ENCODE assay signal across 11 mouse cellular contexts in the genomic region with DNA sequence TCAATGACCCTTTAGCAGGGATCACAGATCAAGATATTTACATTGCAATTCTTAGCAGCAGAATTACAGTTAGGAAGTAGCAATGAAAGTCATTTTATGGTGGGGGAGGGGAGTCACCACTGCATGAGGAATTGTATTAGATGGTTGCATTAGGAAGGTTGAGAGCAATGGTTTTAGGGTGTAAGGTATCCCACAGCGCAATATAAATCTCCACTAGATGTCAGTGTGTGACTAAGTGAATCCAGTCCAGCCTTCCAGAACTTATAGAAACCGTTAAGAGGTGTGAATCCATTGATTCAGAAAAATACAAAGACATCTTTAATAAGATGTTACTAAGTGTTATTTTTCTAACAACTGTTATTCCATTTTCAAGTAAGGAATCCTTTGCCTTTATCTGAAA.
DNase-seq lines count a peak whose midpoint lies in the region; ATAC-seq and TF ChIP-seq lines count a peak whose summit lies in the region.
"Had no signal": no experiment of that assay in that cellular context is flagged by ENCODE, and none has a peak within 500 bp of the region (broad histone marks: within the 10 kb centered on the region; RNA-seq: fewer than 3 reads in every experiment).

No protein-coding gene starts in this region.

- no peaks in the 10 kb centered on the region for H3K36me3 ChIP-seq in liver, postnatal 0 days (replicated peaks; ENCODE audit: insufficient read depth, low read length)
- H3K36me3 ChIP-seq in midbrain, postnatal 0 days (ENCODE audit: insufficient read depth, low read length), result no peaks in the 10 kb centered on the region
- H3K36me3 ChIP-seq: heart, embryonic 15.5 days; limb, embryonic 12.5 days had no signal

- H3K4me3 ChIP-seq in cerebellum, adult 2 months (replicated peaks; ENCODE audit: insufficient read depth, low read depth, low read length), result no peak overlapping the region
- H3K4me3 ChIP-seq in liver, postnatal 0 days (ENCODE audit: low read depth, low read length), result no peak overlapping the region
- H3K4me3 ChIP-seq in midbrain, postnatal 0 days (ENCODE audit: low read depth, low read length), result no peak overlapping the region
- H3K4me3 ChIP-seq: heart, embryonic 15.5 days; limb, embryonic 12.5 days had no signal

- peaks cover 11% of the 10 kb centered on the region; the same call in 1 of the 2 replicates for H3K4me1 ChIP-seq in cerebellum, adult 2 months (ENCODE audit: control insufficient read depth, insufficient read depth, low read length)
- H3K4me1 ChIP-seq in liver, postnatal 0 days (ENCODE audit: insufficient read depth), result peaks cover 5% of the 10 kb centered on the region; the same call in 1 of the 2 replicates
- no peaks in the 10 kb centered on the region for H3K4me1 ChIP-seq in midbrain, postnatal 0 days (ENCODE audit: insufficient read depth, low read length)

- no peak overlapping the region for H3K9ac ChIP-seq in liver, postnatal 0 days (replicated peaks)
- H3K9ac ChIP-seq in midbrain, postnatal 0 days (replicated peaks; ENCODE audit: low read length, poor library complexity, severe bottlenecking), result no peak overlapping the region
- H3K9ac ChIP-seq: heart, embryonic 15.5 days; limb, embryonic 12.5 days had no signal

- H3K9me3 ChIP-seq in liver, postnatal 0 days (ENCODE audit: low read length), result no peaks in the 10 kb centered on the region
- H3K9me3 ChIP-seq in midbrain, postnatal 0 days (ENCODE audit: low read length), result no peaks in the 10 kb centered on the region
- H3K9me3 ChIP-seq: heart, embryonic 15.5 days; limb, embryonic 12.5 days had no signal

- peak; percentile 18; the same call in 1 of the 2 replicates for TF ChIP-seq CTCF in cerebellum, adult 2 months (IDR thresholded peaks at IDR 0.05; ENCODE audit: borderline replicate concordance, insufficient read depth, low read depth, low read length)
- peak; percentile 70 for TF ChIP-seq CTCF in liver, postnatal 0 days (IDR thresholded peaks at IDR 0.05; ENCODE audit: low read depth)
- TF ChIP-seq CTCF in midbrain, postnatal 0 days (IDR thresholded peaks at IDR 0.05), result peak; percentile 65

- ATAC-seq in liver, postnatal 0 days, result no peak
- ATAC-seq in midbrain, postnatal 0 days (ENCODE audit: low FRiP score), result no peak

- TF ChIP-seq EP300 in liver, postnatal 0 days (IDR thresholded peaks at IDR 0.05; ENCODE audit: low read depth), result no peak

- H3K27ac ChIP-seq in cerebellum, adult 2 months (ENCODE audit: insufficient read depth, low read length), result no peak overlapping the region
- H3K27ac ChIP-seq in liver, postnatal 0 days (ENCODE audit: low read depth), result no peak overlapping the region
- H3K27ac ChIP-seq in midbrain, postnatal 0 days (ENCODE audit: low read depth, low read length), result no peak overlapping the region
- H3K27ac ChIP-seq: heart, embryonic 15.5 days; limb, embryonic 12.5 days had no signal

- 61% methylated on average over 2 of the region's 2 CpGs for WGBS in cerebellum, adult 2 months
- WGBS in liver, postnatal 0 days (ENCODE audit: insufficient replicate concordance), result 39% methylated on average over 2 of the region's 2 CpGs
- WGBS in midbrain, postnatal 0 days, result 50% methylated on average over 2 of the region's 2 CpGs

- no peak for TF ChIP-seq POLR2A in cerebellum, adult 2 months (IDR thresholded peaks at IDR 0.05; ENCODE audit: borderline replicate concordance, insufficient read depth, low read length)

- no peak for DNase-seq in cerebellum, adult 2 months
- no peak for DNase-seq in cerebellum, adult 9-10 months
- no peak for DNase-seq in liver, postnatal 0 days
- DNase-seq in liver, result no peak
- peak; percentile 4 for DNase-seq in brain, embryonic 18.5 days (ENCODE audit: low read depth, low spot score)
- DNase-seq in midbrain, postnatal 0 days (ENCODE audit: low spot score), result peak; percentile 41
- no peak for DNase-seq in adrenal gland, adult 2 months
- no peak for DNase-seq in yolk sac, embryonic 10.5 days (ENCODE audit: low spot score)
- DNase-seq: thymus, postnatal 25 days had no signal

- H3K4me2 ChIP-seq in liver, postnatal 0 days (ENCODE audit: low read depth, low read length), result no peak overlapping the region
- no peak overlapping the region for H3K4me2 ChIP-seq in midbrain, postnatal 0 days (ENCODE audit: low read depth, low read length, poor library complexity, severe bottlenecking)
- H3K4me2 ChIP-seq: heart, embryonic 15.5 days; limb, embryonic 12.5 days had no signal

- no peaks in the 10 kb centered on the region for H3K27me3 ChIP-seq in cerebellum, adult 2 months (ENCODE audit: control insufficient read depth, insufficient read depth, low read length)
- no peaks in the 10 kb centered on the region for H3K27me3 ChIP-seq in liver, postnatal 0 days (ENCODE audit: insufficient read depth, low read length)
- no peaks in the 10 kb centered on the region for H3K27me3 ChIP-seq in midbrain, postnatal 0 days (ENCODE audit: insufficient read depth, low read length)
- H3K27me3 ChIP-seq: heart, embryonic 15.5 days; limb, embryonic 12.5 days had no signal

Comparison
In these comparisons a context has a peak if more than half of its experiments do, and no peak if none do; other contexts are left out.
1. DNase-seq: peak in brain, embryonic 18.5 days (single experiment) and midbrain, postnatal 0 days (single experiment); none in cerebellum, adult 2 months (0 of 2), cerebellum, adult 9-10 months (single experiment), liver, postnatal 0 days (single experiment), liver (single experiment), adrenal gland, adult 2 months (single experiment) and yolk sac, embryonic 10.5 days (single experiment).
2. CTCF ChIP-seq: peak in every context shown above with its lines; median percentile 70 in liver, postnatal 0 days; 65 in midbrain, postnatal 0 days; 18 in cerebellum, adult 2 months.